Mouse (Mus musculus): ENCODE data around the gene Fbxo39.

Gene Fbxo39

DNA sequence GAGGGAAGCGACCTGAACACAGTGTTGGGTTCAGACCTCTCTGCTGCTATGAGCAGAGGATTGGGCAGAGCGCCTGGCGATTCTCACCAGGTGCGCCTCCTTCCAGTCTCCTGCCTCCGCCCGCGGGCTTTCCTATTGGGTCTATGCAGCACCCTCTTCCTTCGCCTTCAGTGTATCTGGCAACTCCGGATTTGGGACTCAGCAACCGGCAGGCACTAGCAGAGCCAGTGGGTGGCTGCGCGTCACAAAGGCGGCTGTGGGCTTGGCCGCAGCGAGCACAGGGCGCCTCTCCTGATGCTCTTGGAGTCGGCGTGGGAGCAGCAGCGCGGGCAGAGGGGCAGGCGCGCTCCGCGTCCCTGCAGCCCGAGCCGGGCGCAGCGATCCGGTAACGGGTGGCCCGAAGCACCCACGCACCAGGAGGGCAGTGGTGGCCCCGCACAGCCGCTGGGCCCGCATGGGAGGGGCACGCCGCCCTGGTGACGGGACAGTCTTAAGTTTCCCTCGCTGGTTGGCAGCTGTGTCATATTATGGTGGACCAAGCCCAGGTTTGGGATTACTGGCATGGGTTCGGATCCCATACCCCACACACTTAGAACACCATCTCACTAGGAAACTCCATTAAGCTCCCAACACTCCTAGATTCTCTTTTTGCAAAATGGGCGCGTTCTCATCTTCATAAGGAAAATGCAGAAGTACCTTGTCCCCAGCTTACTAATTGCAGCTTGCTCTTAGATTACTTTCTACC is at the start of gene Fbxo39:
TSS of gene Fbxo39 (plus strand) at position 294 of the 745 bp plus-strand sequence.
- no peak for DNase-seq (ENCODE audit: low read depth)

- no peak for DNase-seq (ENCODE audit: low read depth)
Measured at GRCm38 (mm10) chr11:72265483-72265882, 48.8 kb upstream of the Fbxo39 start.

- peak; percentile 39 for DNase-seq (ENCODE audit: low read depth)
Measured at GRCm38 (mm10) chr11:72266207-72266959, 47.9 kb upstream of the Fbxo39 start.

GRCm38 (mm10) chr11:72266960-72267560 is 47.2 kb upstream of the Fbxo39 start, which contains the start of gene Slc13a5:
Gene Slc13a5 (minus strand): TSS chr11:72267222.
- DNase-seq (ENCODE audit: low read depth) = no peak

GRCm38 (mm10) chr11:72271761-72272160 is 42.5 kb upstream of the Fbxo39 start:
- DNase-seq (ENCODE audit: low read depth) = no peak

- DNase-seq (ENCODE audit: low read depth) = no peak
Measured at GRCm38 (mm10) chr11:72273341-72273740, 40.9 kb upstream of the Fbxo39 start.

DNA sequence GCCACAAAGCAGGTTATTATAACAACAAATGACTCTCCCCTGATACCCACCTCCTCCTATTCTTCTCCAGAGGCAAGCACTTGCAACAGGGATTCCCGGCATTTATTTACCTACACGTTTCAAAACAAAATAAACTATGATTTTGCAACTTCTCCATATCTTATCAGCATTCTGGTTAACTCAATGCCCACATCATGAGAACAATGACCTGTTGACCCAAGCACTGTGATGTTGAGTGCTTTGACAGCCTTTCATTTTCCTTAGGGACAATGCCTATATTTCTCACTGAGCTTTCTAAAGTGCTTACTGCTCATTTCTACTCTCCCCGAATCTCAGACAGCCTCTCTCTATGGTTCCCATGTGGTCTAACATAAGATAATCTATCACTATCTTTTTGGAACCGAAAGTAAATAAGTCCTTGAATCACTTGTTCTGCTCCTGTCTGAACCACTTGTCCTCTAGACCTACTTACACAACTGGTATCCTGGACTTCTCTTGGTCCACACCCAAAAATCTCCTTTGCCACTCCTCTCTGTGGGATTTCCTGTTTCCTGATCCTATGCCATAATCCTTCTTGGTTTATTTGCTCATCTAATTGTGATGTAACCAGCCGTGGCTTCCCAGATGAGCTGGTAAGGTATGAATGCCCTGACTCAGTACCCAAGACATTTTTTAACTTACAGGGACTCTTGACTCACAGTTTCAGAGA is 32.9 kb upstream of the Fbxo39 start:
- DNase-seq (ENCODE audit: low read depth) = no peak

DNA sequence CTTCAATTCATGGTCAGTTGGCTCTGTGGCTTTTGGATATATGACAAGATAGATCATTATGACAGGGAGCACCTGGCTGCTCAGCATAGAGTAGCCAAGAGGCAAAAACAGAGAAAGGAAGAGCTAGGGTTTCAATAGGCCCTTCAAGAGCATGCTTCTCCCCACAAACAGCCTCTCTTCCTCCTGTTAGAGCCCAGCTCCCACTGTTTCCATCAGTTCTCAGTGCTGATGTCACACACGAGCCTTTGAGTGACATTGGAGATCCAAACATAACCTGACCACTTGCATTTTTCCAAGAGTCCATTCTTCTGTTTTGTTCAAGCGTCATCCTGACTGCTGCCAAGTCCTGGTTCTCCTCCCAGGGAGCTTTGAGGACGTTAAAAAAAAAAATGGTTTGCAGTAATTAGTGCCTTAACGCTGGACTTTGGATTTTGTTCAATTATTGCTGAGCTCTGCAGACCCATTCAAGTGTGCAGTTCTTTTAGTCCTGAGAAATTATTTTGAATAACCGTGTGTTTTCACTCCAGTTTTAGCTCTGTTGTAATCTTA is 32.3 kb upstream of the Fbxo39 start:
- DNase-seq (ENCODE audit: low read depth) = no peak

DNA sequence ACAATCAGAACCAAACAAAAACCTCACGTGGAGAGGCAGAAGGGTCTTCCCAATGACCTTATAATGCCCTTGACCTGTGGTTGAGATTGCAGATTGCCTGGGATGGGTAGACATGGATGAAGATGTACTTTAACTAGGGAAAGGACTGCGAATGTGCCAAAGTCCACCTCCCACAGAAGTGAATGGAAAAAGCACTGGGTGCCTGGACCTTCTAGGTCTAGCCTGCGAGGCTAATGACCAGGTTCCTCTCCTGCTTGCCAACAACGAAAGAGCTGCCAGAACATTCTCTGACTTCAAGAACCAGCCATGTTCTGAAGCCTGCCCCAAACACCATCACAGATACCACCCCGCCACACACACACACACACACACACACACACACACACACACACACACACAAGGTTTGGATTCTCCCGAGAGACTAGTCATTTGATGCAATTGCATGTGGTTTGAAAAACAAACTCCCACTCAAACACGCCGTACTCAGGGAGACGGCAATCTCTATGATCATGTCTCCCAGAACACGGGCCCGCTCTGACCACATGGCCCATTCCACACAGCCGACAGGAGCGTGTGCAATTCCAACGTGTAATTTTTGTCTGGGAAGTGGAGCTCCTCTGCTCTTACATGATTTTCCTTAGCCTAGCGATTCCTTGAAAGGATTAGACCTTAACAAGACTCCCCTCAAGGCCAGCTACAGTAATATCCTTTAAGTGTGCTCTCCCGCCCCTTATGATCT is 30.6 kb upstream of the Fbxo39 start:
- DNase-seq (ENCODE audit: low read depth) = no peak

DNA sequence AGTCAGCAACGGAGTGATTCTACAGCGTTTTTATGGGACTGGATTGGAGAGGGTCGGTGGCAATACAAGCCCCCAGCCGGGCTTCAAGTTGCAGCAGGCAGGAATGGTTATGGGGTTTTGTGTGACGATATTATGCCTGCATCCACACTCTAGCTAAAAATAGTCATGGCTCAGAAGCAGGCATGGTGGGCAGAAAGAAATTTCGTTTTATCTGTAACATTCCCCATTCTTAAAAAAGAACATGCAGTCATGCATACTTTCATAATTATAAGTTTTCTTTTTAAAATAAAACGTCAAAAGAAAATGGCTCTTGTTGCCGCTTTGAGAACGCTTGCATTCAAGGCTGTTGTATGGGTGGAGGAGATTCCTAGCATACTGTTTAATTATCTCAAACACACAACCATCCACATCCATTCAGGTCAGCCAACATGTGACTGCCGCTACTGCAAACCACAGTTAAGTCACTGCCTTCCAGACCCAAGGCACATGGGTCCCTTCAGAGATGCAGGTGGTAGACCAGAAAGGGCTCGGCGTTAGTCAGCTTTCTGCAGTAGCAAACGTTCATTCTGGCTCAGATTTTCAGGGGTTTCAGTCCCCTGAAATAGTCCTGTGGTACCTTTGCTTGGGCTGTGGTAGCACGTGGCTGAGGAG is 29.6 kb upstream of the Fbxo39 start:
- DNase-seq (ENCODE audit: low read depth) = no peak

DNA sequence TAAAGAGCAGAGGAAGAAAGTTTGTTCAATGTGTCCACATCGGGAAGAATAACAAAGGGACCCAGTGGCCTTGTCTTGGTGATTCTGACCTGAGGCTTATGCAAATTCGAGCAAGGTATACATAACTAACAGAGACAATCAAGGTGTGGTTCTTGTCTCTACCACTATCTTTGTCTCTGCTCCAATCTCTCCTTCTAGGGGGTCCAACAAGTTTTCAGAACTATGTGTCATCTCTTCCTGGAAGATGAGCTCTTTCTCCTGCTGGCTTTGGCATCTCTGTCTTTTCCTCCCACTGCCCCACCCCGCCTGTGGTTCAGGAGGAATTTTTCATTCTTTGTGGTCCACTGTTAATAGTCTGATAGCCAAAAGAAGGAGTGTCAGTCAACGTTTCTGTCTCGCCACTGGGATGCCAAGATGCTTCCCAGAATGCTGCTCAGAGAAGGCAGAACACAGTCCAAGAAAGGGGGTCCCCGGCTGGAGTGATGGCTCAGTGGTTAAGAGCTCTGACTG is 28.2 kb upstream of the Fbxo39 start:
- DNase-seq (ENCODE audit: low read depth) = no peak

DNA sequence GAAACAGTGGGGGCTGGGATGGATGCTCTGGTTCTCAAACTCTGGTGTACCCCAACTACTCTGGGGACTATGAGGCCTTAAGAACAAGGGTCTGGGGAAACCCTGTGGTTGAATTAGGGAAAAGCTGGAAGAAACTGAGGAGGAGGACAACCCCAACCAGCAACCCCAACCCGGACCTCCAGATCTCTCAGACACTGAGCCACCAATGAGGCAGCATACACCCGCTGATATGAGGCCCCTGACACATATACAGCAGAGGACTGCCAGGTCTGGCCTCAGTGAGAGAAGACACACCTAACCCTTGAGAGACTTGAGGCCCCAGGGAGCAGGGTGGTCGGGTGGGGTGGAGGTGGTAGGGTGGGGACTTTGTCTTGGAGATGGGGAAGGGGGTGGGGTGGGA is 27.6 kb upstream of the Fbxo39 start:
- DNase-seq (ENCODE audit: low read depth) = no peak

DNA sequence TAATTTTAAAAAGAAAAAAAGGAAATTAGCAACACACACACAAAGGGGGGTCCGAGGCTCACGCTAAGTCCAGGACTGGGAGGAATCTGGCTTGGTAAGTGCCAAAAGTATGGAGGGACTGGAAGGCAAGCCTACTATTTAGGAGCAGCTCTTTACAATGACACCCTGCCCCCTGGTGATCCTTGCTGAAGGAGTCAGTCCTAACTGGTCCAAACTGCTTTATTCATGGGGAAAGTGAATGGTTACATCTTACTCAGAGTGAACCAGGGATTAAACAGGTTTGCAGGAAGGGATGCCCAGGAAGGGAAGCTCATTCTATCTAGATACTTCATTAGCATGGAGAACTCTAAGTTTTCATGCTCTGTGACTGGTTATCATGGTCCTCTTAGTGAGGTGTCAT is 27.1 kb upstream of the Fbxo39 start:
- DNase-seq (ENCODE audit: low read depth) = no peak

DNA sequence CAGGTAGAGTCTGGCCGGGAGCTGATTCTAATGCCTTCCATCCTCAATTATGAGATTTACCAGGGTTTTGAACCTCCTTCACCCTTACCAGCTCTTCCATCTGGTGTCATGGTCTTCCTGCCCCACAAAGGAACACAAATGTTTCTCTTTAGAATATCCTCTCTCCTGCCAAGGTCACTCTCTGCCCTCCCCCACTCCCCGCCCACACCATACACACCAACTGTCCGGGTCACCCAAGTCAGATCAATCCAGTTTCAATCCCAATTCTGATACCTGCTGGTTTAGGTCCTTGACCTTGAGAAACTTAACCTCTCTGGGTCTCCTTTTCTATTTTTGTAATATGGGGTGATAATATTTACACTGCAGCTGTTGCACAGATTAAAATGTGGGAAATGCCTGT is 26.7 kb upstream of the Fbxo39 start:
- DNase-seq (ENCODE audit: low read depth) = no peak

DNA sequence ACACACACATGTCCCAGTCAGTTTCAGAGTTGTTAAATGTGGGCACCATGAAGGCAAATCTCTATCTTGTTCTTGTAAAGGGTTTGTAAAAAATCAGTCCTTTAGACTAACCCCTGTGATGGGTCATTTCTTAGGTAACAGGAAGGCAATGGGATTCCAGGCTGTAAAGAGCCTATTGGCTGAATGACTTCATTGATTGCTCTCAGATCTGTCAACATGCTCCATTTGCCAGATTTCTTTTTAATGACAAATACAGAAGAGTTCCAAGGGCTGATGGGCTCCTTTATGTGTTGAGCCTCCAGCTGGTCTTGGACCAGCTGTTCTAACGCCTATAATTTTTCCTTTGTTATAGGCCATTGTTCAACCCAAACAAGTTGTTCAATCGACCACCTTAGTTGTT is 21.1 kb upstream of the Fbxo39 start:
- no peak for DNase-seq (ENCODE audit: low read depth)

DNA sequence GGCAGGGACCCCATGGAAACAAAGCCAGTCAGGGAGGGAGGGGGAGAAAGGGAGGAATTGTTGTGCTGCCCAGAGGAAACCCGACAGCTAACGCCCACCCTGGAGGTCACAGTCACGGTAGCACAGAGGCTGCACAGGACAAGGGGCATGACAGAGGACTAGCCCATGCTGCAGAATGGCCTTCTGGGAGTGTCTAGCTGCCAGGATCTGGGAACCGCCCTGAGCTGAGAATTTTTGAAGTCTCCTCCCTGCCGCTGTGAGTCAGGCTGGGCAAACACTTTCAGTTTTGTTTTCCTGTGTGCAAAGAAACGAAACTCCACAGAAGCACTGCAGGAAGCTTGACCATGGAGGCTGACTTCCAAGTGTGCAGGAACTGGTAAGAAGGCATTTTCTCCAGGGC is 12.9 kb upstream of the Fbxo39 start, which contains the start of gene Xaf1:
TSS of gene Xaf1 (plus strand) at position 296 of the 400 bp plus-strand sequence.
- peak; percentile 12 for DNase-seq (ENCODE audit: low read depth)

DNA sequence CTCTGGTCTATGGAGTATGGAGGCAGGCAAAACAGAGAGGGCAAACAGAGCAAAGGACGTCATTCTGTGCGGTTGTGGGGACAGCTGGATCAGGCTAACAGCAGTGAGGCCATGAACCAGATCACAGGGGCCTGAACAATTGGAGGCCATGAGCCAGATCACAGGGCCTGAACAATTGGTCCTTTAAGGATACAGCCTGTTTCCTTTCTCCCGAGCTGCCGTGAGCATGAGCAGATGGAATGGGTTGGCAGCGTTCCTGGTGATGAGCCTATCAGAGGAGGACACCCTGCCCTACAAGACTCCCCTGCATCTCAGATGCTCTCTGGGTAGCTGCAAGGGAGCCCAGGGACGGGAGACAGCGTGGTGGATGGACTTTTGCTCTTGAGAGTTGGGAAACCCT is 12.0 kb upstream of the Fbxo39 start:
- DNase-seq (ENCODE audit: low read depth) = no peak

DNA sequence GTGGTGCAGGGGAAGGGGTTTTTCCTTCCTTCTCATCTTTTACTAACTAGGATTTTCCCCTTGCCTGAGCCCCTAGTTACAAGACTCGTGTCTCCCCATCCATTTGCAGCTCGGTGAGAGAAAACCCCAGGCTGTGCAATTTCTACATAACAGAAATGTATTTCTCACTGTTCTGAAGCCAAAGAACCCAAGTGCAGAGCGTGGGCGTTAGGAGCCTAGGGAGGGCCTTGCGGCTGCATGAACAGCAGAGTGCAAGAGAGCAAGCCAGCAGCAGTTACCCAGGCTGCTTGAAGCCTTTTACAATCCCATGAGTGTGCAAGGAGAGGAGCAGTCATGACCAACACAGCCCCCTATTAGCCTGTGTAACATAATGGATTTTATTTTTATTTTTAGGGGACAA is 6.8 kb upstream of the Fbxo39 start:
- DNase-seq (ENCODE audit: low read depth) = no peak

- no peak for DNase-seq (ENCODE audit: low read depth)
Measured at GRCm38 (mm10) chr11:72308982-72309381, 5.3 kb upstream of the Fbxo39 start.

DNA sequence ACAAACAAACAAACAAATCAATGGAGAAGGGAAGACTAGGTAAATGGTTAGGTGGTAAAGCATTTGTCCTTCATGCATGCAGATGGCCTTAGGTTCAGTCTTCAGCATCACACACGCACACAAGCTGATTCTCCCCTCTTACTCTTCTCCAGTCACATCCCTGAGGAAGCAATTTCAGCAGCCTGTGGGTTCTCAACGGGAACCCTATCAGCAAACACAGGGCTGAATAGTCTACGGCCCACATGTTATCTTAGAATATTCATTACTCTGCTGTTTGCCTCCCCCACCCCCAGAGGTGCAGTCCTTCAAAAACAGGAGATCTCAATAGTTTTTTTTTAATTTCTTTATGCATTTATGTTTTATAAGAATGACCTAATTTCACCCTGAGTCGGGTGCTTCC is 3.8 kb upstream of the Fbxo39 start:
- DNase-seq (ENCODE audit: low read depth) = no peak

Measured in c-Kit-positive CD71-negative TER-119-negative erythroid progenitor cells, embryonic 14.5 days (primary cell).